Mouse (Mus musculus) adrenal gland (tissue): Measurements from ENCODE around the gene Tmprss4.

Experiments used
- intact Hi-C: fragments of 180-260 bp; cut with DNase I; formaldehyde crosslinking; loops from one replicate; pipeline ENCODE4 v1.15.1; 2025

The Tmprss4 gene

GRCm38 (mm10) chr9:45197549-45197948 is 6.3 kb downstream of the Tmprss4 start:
- intact Hi-C loops: no loop called here

- intact Hi-C loops: no loop called here
These were observed 7.6 kb downstream of the Tmprss4 start for GRCm38 (mm10) chr9:45196125-45196830.

DNA sequence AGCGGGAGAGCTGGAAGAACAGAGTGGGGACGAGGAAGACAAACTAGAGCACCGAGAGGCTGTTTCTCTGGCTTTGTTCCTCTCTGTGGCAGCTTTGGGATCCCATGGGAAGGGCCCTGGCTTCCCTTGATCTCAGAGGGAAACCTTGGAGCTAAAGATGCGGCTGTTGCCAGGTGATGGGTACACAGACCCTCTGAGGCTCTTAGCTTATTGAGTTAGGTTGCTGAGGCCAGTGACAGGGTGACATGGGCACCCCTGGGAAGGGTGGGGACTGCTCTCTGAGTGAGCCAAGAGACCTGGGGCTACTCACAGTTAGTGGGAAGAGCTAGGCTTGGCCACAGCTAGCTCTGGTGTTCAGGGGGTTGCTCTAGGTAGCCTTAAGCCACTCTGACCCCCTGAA is 8.4 kb downstream of the Tmprss4 start:
- intact Hi-C loops: no loop called here

DNA sequence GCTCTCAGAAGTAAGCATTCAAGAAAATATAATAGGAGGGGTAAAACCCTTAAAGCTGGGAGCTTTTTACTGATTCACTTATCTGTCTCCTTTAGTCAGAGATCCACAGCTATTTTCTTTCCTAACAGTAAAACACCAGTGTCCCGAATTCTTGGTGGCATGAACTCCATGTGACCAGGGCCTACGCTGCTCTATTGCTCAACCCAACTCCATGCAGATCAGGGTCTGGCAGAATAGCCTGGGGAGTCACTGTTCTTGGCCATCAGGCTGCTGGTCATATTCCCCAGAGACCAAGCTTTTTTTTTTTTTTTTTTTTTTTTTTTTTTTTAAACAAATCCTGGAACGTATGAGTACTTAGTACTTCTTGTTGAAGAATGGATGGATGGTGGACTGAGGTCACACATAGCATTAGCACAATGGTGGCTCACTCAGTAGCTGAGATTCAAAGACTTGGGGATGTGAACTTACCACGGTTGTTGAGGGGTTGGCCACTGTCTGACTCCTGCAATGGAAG is 14.2 kb downstream of the Tmprss4 start:
- intact Hi-C loops: no loop called here

DNA sequence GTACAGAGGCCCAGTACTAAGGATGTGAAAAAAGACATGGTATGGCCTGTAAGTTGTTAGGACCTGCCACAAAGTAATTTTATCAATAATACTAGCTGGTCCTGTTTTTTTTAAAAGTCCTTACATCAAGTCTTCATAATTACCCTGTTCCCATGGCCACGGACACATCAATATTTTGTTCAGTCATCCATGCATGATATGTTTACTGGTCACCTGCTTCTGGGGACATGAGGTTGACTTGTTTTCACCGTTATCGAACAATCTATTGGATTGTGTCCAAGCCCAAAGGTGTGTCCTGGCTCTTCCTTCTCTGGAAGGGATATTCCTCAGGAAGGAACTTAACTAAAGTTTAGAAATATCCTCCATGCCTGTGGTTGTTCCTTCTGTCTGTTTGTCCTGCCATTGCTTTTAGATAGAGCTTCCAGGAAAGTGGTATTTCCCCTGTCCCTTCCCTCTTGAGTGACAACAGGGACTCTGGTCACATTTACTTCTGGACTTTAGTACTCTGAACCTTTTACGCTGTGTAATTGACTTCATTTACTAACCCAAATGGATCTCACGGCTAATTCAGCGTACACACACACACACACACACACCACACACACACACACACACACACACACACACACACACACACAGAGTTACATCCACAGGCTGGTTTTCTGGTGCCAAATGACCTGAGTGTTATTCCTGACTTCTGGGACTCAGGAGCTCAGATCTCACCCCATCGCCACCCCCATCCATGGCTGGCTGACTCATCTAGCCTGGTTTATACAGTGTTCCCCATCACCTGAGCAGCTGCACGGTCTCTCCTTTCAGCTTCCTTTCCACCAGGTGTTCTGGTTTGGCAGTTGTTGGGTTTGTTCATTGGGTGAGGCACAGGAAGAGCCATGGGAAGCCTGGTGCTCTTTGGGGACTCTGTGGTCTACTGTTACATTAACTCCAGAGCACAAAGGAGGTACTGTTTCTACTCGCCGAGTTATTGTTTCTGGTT is 15.0 kb downstream of the Tmprss4 start:
- intact Hi-C loops: no loop called here

DNA sequence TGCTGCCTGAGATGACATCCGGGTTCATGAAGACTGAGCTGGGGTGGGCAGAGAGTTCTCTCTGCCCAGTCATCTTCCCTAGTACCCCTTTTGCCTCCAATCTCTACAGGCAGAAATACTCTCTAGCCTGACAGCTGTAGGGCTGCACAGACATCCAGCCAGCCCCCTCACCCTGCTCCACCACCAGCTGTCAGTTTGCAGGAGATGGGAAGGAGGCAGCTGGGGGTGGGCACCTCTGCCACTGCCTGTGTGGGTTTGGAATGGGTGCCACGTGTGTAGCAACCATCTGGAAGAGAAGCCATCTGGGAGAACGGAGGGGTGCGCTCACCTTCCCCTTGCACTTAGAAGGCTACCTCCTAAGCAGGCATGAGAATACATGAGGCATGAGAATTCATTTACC is 18.6 kb downstream of the Tmprss4 start:
- intact Hi-C loops: no loop called here

GRCm38 (mm10) chr9:45183266-45183665 is 20.6 kb downstream of the Tmprss4 start:
- intact Hi-C loops: no loop called here

GRCm38 (mm10) chr9:45182521-45182920 is 21.4 kb downstream of the Tmprss4 start:
- intact Hi-C loops: no loop called here

GRCm38 (mm10) chr9:45181770-45182169 is 22.1 kb downstream of the Tmprss4 start, which contains the start of gene BC049352:
BC049352 (plus strand) TSS chr9:45182007.
- intact Hi-C loops: no loop called here

- intact Hi-C loops: no loop called here
These were observed 24.6 kb downstream of the Tmprss4 start for GRCm38 (mm10) chr9:45179282-45179681.

DNA sequence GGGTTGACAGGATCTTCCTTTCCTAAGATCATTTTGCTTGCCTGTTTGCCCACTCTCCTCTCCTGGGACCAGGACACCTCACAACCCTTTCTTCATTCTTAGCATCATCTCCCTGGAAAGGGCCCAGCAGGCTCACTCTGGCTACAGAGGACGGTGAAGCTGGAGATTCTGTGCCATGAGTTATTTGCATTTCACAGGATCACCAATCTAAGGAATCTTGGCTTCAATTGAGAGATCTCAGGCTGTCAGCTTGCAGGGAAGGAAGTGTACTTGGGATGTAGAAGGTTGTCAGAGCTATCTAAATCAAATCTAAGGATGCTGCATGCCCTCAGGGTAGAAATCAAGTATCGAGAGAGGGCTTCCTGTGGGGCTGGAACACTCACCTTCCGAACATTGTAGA is 30.4 kb downstream of the Tmprss4 start:
- intact Hi-C loops: no loop called here

GRCm38 (mm10) chr9:45171073-45171610 is 32.8 kb downstream of the Tmprss4 start:
- intact Hi-C loops: no loop called here

- intact Hi-C loops: no loop called here
These were observed 33.7 kb downstream of the Tmprss4 start for GRCm38 (mm10) chr9:45170150-45170549.

DNA sequence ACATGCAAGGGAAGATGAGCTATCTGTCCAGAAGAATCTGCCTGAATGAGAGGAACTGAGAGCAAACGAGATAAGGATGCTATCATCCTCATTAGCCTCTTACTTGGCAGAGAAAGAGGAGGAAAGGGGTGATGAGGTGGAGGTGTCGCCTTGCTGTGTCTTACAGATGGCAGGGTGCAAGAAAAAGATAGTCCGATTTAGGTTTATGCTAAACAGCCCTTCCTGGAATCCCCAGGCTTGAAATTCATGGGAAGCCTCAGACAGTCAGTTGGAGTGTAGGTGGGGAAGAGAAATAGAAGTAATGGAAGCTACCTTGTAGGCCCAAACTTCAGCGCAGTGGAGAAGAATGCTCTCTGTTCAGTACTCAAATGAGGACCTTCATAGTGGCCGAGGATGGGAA is 36.0 kb downstream of the Tmprss4 start:
- intact Hi-C loops: no loop called here

DNA sequence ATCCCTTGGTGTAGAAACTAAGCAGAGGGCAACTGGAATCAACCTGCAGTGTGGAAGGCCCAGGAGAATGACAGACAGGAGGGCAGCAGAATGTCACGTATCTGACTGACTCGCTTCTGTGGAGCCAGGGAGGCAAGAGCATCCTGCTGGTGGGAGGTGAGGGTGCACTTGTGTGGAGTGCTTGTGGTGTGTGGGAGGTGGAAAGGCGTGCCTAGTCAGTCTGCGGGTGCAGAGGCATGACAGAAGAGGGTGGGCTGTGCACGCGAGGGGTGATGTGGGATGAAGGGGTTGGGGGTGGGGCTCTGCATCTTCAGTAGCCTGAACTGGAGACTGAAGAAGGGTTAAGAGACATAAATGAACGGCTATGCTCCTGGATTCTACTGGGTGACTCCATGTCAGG is 50.5 kb downstream of the Tmprss4 start:
- intact Hi-C loops: no loop called here

- intact Hi-C loops: no loop called here
These were observed 53.0 kb downstream of the Tmprss4 start for GRCm38 (mm10) chr9:45150933-45151332.

DNA sequence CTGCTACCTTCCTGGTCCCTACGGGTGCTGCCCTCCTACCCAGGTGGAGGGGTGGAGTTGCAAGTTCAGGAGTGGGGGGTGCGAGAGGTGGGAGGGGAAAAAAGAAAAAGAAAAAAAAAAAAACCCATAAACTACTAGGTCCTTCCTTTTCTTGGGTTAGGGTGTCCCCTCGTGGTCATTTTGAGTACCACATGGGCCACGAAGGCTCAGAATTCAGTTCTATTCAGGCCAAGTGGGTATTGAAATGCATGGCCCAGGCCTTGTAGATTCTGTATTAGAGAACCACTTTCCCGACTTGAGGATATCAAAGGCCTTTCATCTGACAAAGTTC is 57.7 kb downstream of the Tmprss4 start:
- intact Hi-C loops: loop anchor here (2.0 kb wide), 1 partner anchor 123 kb away; no protein-coding TSS in a partner anchor

DNA sequence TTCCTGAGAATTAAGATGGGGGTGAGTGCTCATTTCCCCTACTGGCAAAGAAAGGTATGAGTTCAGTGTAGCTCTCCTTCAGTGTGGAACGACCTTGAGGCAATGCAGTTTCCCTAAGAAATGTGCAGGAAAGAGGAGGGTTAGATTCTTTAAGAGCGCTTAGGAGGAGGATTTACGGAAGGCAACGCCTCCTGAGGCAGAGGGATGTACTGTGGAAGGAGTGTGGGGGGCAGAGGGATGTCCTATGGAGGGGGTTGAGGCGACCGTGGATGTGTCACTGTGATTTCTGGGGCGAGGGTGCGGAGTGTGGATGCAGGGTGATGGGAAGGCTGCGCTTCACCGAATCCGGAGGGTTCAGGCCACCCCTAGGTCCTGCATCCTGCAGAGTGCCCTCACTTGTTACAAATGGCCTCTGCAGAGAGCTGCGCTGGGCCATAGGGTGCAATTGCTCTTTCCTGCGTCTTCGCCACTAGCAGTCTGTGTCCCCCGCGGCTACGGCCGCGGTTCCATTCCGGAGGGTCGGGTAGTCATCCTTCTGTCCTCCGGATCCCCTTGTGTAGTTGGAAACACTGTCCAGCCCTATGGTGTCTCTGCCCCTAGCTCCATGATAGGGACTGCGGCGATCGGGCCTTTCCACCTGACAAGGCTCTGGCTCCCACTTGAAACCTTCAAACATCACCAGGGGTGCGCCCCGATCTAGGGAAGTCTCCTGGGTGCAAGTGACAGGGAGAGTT is 58.2 kb downstream of the Tmprss4 start:
- intact Hi-C loops: loop anchor here (2.0 kb wide), 1 partner anchor 123 kb away; no protein-coding TSS in a partner anchor

DNA sequence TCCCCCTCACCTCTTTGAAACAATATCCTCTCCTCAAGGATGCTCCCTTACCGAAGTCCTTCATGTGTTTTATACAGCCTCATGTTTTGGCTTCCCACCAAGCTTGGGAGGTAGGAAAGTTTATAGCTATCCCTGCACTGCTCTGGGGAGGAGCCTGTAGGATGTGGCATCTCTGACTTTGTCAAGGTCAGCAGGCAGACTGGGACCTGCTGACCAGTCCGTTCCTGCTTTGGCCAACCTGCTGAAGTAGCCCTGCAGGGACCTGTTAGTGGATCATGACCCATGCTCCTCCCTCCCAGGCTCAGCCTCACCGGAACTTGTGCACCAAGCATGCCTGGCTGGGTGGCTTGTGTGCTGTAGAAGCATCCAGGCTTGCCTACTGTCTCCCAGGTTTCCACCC is 61.2 kb downstream of the Tmprss4 start:
- intact Hi-C loops: no loop called here

DNA sequence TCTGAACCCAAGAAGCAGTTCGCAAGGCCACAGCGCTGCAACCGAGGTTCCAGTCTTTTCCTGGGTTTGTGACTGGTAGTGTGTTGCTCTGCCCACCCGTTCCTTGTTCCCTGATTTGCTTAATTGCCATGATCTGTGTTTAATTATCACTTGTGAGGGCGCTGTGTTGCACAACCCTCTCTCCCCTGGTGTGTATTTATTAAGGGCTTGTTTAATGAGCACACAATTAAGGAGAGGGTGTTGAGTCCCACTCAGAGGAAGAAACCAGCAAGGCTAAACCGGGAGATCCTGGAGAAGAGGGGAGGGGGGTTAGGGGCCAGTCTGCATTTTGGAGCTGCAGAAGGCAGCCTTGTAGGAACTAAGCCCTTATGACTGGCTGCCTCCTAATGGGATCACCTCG is 62.9 kb downstream of the Tmprss4 start:
- intact Hi-C loops: no loop called here

DNA sequence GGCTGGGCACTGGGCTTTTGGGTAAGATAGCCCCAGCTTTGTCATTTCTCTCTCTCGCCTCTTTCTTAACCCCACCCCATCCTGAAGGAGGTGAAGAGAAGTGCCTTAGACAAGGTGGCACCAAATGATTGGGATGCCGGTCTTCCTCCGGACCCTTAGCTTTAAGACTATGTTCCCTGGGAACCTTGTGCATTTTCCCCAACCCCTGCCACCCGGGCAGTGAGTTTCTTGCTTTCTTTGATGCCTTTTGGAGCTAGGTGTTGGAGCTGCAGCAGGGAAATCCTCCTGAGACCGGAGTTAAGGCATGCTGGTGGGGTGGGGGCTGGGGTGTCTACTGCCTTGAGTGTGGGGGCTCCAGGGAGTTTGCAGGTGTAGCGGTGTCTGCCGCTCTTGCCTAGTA is 64.8 kb downstream of the Tmprss4 start:
- intact Hi-C loops: no loop called here
